Mouse (Mus musculus) left cerebral cortex, postnatal 36 days (tissue): ENCODE measurements at regions not wholly inside any gene's neighbourhood (a gene's known extent, or its start where the extent isn't known, plus 50 kb on each side); places are given as distances from the start of the nearest gene placed in this dataset.

Experiments used
- DNase-seq, 2 experiments: peaks; one replicate each; pipeline ENCODE4 v3.0.0; 2021 to 2022; ENCODE audit warnings: low spot score in 2 of 2, mixed read lengths in 1 of 2
- intact Hi-C: fragments of 180-260 bp; cut with DNase I; formaldehyde crosslinking; loops from one replicate; pipeline ENCODE4 v1.15.1; 2025

DNA sequence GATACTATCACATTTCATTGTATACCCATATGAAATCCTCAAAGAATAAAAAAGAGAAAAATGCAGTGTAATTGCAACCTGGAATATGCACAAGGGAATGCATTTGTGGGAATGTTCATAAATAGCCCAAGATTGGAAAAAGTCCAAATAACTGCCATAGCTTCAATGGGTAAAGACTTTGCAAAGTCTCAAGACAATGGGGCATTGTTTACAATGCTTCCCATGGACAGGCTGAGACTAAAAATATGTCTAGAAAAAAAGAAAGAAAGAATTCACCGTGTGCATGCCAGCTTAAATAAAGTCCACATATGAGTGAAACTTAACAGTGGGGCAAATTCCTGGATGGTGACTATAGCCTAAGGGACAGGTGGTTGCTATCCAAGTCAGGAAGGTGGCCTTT lies 210.4 kb upstream of the Sox11 start:
- DNase-seq, result no peak
- intact Hi-C loops, result no loop called here

DNA sequence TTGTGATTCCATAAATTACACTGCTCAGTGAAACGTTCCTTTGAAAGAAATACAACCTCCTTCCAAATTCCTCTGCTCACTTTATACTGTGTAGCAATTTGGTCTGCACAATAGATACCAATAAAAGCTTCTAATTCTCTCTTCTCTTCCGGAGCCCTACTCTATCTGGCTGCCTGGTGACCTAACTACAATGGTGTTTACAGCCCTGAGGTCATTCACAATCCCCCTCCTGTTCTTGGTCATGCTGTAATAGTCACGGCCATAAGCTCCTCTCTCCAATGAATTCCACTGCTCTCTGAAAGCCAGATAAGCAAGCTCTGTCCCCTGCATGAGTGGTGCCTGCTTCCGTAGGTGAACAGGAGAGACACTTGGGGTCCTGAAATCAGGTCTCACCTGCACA lies 195.8 kb upstream of the Sox11 start:
- no peak for DNase-seq
- intact Hi-C loops, result no loop called here

DNA sequence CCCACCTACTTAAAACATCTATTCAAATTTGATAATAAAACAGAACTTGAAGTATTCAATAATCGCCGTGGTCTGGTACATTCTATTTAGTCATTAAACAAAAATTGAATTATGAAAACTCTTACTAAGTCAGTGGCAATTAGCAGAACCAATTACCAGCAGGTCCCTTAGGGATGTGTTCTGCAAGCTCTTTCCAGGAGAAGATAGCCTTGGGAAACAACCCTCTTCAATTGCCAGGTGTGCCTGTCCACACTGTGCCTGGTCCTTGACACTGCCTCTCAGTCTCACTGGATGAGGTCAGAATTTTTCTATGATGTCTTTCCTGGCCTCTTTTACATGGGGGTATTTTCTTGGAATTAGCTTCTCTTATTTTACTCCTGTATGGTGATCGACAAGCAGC lies 195.1 kb upstream of the Sox11 start:
- DNase-seq, result no peak
- intact Hi-C loops, result no loop called here

GRCm38 (mm10) chr12:27537017-27537416 lies 194.6 kb upstream of the Sox11 start:
- DNase-seq, result peak; percentile 5
- intact Hi-C loops, result no loop called here

DNA sequence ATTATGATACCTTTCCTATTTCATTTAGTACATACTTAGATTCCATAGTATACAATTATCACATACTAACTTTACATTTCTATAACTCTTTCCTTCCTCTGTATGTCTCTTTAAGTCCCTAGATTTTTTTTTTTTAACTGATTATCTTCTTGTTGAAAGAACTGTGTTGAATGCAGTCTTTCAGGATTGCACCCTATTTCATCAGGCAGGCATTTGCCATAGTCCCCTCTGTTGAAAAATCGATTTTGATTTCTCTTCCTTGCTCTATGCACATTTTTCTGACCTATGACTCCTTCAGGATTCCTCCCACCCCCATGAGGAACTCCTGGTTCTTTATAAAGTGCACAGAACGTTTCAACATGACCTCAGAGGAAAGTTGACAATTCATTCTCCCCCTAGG lies 183.2 kb upstream of the Sox11 start:
- DNase-seq, result no peak
- intact Hi-C loops, result no loop called here

DNA sequence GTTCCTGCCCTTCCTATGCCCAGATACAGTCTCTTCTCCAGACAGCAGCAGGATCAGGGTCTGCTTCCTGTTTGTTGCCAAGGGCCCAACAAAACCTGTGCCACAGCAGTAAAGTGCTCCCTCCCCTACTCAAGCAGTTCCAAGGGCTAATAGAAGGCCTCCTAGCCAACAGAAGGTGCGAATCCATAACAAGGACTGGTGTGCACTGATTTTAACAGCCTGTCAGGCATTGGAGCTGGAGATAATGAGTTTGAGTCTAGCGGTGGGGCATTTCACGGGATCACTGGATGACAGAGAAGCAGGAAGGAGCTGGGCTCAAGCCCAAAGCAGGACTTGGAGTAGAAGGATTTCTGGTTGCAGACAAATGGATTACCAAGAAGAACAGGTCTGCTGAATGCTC lies 170.9 kb upstream of the Sox11 start:
- intact Hi-C loops, result no loop called here
- no peak for DNase-seq

DNA sequence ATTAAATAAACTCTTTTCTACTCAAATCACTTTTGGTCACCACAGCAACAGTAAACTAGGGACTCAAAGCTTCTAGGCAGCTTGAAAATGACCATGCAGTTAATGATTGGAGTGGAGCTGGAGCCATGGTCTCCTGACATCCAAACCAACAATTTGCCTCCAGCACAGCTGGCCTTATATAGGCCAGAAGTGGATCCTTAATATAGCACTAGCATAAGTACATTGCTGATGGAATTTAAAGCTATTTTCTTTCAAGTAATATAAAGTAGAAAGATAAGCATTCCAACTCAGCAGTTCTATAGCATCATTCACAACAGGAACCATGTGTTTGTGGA lies 165.8 kb upstream of the Sox11 start:
- intact Hi-C loops, result no loop called here
- no peak for DNase-seq

- DNase-seq, result no peak
- intact Hi-C loops, result no loop called here
These were observed 165.3 kb upstream of the Sox11 start for GRCm38 (mm10) chr12:27507523-27508225.

GRCm38 (mm10) chr12:27502716-27503486 lies 160.5 kb upstream of the Sox11 start:
- intact Hi-C loops, result no loop called here
- no peak for DNase-seq

GRCm38 (mm10) chr12:27500516-27500915 lies 158.1 kb upstream of the Sox11 start:
- intact Hi-C loops, result no loop called here
- DNase-seq, result no peak

DNA sequence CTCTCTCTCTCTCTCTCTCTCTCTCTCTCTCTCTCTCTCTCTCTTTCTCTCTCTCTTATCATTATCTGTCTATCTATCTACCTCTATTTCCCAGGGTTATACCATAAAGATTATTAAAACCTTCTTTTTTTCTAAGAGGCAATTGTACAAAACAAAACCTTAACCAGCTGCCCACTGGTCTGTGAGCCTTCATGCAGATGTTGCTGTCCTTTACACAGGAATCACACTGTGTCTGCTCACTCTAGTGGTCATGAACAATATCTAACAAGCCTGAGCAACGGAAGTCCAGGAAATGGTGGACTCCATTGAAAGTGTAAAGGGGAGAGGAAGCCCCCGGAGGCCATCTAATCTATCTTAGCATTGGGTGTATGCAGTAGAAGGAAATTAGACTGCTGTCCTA lies 156.9 kb upstream of the Sox11 start:
- no peak for DNase-seq
- intact Hi-C loops, result no loop called here

- intact Hi-C loops, result no loop called here
- no peak for DNase-seq
These were observed 154.6 kb upstream of the Sox11 start for GRCm38 (mm10) chr12:27496826-27497557.

- intact Hi-C loops, result no loop called here
- DNase-seq, result no peak
These were observed 149.9 kb upstream of the Sox11 start for GRCm38 (mm10) chr12:27492270-27492669.

DNA sequence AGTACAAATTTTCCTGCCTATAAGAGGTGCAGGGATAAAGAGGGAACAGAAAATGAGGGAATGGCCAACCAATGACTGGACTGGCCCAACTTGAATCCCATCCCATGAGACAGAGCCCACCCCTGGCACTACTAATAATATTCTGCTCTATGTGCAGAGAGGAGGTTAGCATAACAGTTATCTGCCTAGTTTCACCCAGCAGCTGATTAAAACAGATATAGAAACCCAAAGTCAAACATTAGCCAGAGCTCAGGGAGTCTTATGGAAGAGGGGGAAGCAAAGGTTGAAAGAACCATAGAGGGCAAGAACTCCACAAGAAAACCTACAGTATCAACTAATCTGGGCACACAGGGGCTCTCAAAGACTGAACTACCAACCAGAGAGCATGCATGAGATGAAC lies 138.9 kb upstream of the Sox11 start:
- no peak for DNase-seq
- intact Hi-C loops, result no loop called here

GRCm38 (mm10) chr12:27479601-27480001 lies 137.2 kb upstream of the Sox11 start:
- intact Hi-C loops, result no loop called here
- DNase-seq, result no peak

- intact Hi-C loops, result no loop called here
- no peak for DNase-seq
These were observed 132.3 kb upstream of the Sox11 start for GRCm38 (mm10) chr12:27474631-27475030.

DNA sequence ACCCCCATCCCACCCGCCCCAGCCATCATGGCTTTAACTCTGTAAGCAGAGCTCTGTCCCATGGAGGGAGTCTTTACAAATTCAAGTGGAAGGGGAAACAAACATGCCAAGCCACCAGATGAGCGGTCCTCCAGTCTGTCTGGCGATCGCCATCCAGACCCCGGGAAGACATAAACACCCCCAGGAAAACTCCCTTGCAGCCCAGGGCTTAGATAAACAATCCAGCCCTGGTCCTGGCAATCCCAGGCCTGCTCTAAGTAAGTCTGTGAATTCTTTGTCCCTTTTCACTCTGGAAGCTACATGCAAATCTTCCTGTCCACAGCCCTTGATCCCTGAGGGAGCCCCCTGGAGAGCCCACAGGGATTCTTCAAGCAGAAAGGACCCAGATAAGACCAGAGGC lies 129.2 kb upstream of the Sox11 start:
- intact Hi-C loops, result no loop called here
- no peak for DNase-seq

- intact Hi-C loops, result no loop called here
- no peak for DNase-seq
These were observed 128.0 kb upstream of the Sox11 start for GRCm38 (mm10) chr12:27470346-27470745.

DNA sequence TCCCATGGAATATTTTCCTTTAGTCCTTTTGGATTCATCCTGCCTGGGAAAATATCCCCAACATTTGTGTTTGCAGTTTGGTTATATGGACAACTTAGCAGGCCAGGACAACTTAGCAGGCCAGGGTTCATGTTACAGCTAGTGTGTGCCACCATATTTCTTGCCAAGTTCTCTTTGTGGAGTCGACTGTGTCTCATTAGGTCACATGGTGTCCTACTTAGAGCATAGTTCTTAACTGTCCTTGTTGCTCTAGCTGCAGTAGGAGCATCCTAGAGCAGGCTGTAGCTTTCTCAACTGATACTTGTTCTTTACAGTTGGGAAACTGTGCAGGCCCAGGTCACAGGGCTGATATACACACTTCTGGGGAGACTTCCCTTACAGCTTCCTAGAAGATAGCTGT lies 126.4 kb upstream of the Sox11 start:
- intact Hi-C loops, result no loop called here
- no peak for DNase-seq

- DNase-seq, result no peak
- intact Hi-C loops, result no loop called here
These were observed 125.8 kb upstream of the Sox11 start for GRCm38 (mm10) chr12:27468141-27468540.
